In the genomic region with DNA sequence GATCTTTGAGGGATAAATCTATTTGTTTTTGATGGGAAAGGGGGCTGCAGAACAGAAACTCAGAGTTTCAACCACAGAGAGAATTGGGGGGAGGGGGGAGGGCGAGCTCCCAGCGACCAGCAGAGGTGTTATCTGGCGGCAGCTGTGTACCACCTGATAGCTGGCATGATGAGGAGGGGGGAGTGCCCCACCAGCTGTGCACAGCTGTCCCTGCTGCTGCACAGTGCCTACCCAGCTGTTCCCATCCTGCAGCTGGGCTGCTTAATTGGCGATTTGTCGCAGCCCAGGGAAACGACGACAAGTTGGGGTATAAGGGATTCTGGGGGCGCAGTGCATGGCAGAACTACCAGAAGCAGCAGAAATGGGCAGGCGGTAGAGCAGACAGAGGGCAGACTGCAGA, we compare ENCODE assay signal across 9 mouse cellular contexts. TPM values are rescaled to one million over a fixed set of nuclear protein-coding genes. Genes with fewer than 3 reads are reported as not detected.
DNase-seq lines count a peak whose midpoint lies in the region; ATAC-seq and TF ChIP-seq lines count a peak whose summit lies in the region.
"Had no signal": no experiment of that assay in that cellular context is flagged by ENCODE, and none has a peak within 500 bp of the region (broad histone marks: within the 10 kb centered on the region; RNA-seq: fewer than 3 reads in every experiment).

No protein-coding gene starts in this region.

- no peak for ATAC-seq in kidney, embryonic 15.5 days (replicated peaks; ENCODE audit: low FRiP score)
- ATAC-seq in embryonic facial prominence, embryonic 12.5 days (ENCODE audit: insufficient number of reproducible peaks, insufficient read depth, low FRiP score, low TSS enrichment) = no peak

- H3K9ac ChIP-seq in kidney, embryonic 15.5 days = no peak overlapping the region
- H3K9ac ChIP-seq in embryonic facial prominence, embryonic 12.5 days = peak overlapping the region; percentile 34; the same call in 1 of the 2 replicates

- 53% methylated on average over 9 of the region's 9 CpGs for WGBS in kidney, embryonic 15.5 days
- 41% methylated on average over 9 of the region's 9 CpGs for WGBS in embryonic facial prominence, embryonic 12.5 days
- WGBS in limb, embryonic 10.5 days = 48% methylated on average over 9 of the region's 9 CpGs

- peaks cover 11% of the 10 kb centered on the region; the same call in 1 of the 2 replicates for H3K27me3 ChIP-seq in kidney, embryonic 15.5 days
- 0 out of 2 replicates have a peak, but pooled peaks cover 6% of the 10 kb centered on the region for H3K27me3 ChIP-seq in embryonic facial prominence, embryonic 12.5 days
- H3K27me3 ChIP-seq in limb, embryonic 10.5 days (ENCODE audit: low read depth, poor library complexity, severe bottlenecking) = peaks cover 88% of the 10 kb centered on the region
- H3K27me3 ChIP-seq in myocyte (ENCODE audit: control insufficient read depth, insufficient read depth, insufficient read length) = no peaks in the 10 kb centered on the region

- no peak for DNase-seq in kidney, postnatal 14 days
- DNase-seq in limb, embryonic 10.5 days (ENCODE audit: low spot score) = no peak
- no peak for DNase-seq in left cerebral cortex, postnatal 10 days (ENCODE audit: extremely low spot score in 1 of 2, low spot score in 2 of 2)
- DNase-seq in cerebellum, adult 11 months = no peak
- no peak for DNase-seq in adrenal gland, adult 2 months
- DNase-seq: lung, postnatal 36 days had no signal

- H3K4me2 ChIP-seq in kidney, embryonic 15.5 days = no peak overlapping the region
- peak overlapping the region; percentile 19; the same call in 1 of the 2 replicates for H3K4me2 ChIP-seq in embryonic facial prominence, embryonic 12.5 days (replicated peaks)
- peak overlapping the region; percentile 96 for H3K4me2 ChIP-seq in myocyte (ENCODE audit: low read depth)

- intact Hi-C loops in left cerebral cortex, postnatal 10 days (cut with DNase I) = no loop called here

- 0 out of 2 replicates have a peak overlapping the region, but pooled peaks have one; percentile 87 for H3K27ac ChIP-seq in kidney, embryonic 15.5 days
- H3K27ac ChIP-seq in embryonic facial prominence, embryonic 12.5 days = peak overlapping the region; percentile 99
- H3K27ac ChIP-seq in limb, embryonic 10.5 days = peak overlapping the region; percentile 97

- H3K79me2 ChIP-seq in myocyte (ENCODE audit: control insufficient read depth, insufficient read depth) = peaks cover 12% of the 10 kb centered on the region

- no peak overlapping the region for H3K4me3 ChIP-seq in kidney, embryonic 15.5 days (replicated peaks)
- 0 out of 2 replicates have a peak overlapping the region, but pooled peaks have one; percentile 14 for H3K4me3 ChIP-seq in embryonic facial prominence, embryonic 12.5 days
- peak overlapping the region; percentile 42 for H3K4me3 ChIP-seq in limb, embryonic 10.5 days
- no peak overlapping the region for H3K4me3 ChIP-seq in myocyte

- TF ChIP-seq POLR2A in myocyte (IDR thresholded peaks at IDR 0.05; ENCODE audit: insufficient read length, low read depth) = no peak

- no peaks in the 10 kb centered on the region for H3K9me3 ChIP-seq in kidney, embryonic 15.5 days (replicated peaks)
- no peaks in the 10 kb centered on the region for H3K9me3 ChIP-seq in embryonic facial prominence, embryonic 12.5 days
- no peaks in the 10 kb centered on the region for H3K9me3 ChIP-seq in limb, embryonic 10.5 days (replicated peaks)

- H3K4me1 ChIP-seq in kidney, embryonic 15.5 days = peaks cover 73% of the 10 kb centered on the region
- peaks cover 59% of the 10 kb centered on the region for H3K4me1 ChIP-seq in embryonic facial prominence, embryonic 12.5 days
- peaks cover 79% of the 10 kb centered on the region for H3K4me1 ChIP-seq in limb, embryonic 10.5 days

- peaks cover 19% of the 10 kb centered on the region for H3K36me3 ChIP-seq in kidney, embryonic 15.5 days
- peaks cover 37% of the 10 kb centered on the region for H3K36me3 ChIP-seq in embryonic facial prominence, embryonic 12.5 days
- peaks cover 15% of the 10 kb centered on the region; the same call in 1 of the 2 replicates for H3K36me3 ChIP-seq in limb, embryonic 10.5 days
- peaks cover 34% of the 10 kb centered on the region for H3K36me3 ChIP-seq in myocyte (ENCODE audit: control insufficient read depth, insufficient read depth)

- no peak overlapping the region for H3ac ChIP-seq in myocyte (ENCODE audit: control insufficient read depth, insufficient read length)

TF ChIP-seq in myocyte, 11 proteins besides CTCF, POLR2A, EP300 and RAD21:
- TF ChIP-seq TCF12 (IDR thresholded peaks at IDR 0.05; ENCODE audit: insufficient read depth, poor library complexity, severe bottlenecking) (peak; percentile 18), MYOD1 (IDR thresholded peaks at IDR 0.05; ENCODE audit: control insufficient read depth in 1 of 3, insufficient read length in 2 of 3, low read depth in 2 of 3) (peak in 2 of 3 experiments; percentile 85 to 96), SRF (IDR thresholded peaks at IDR 0.05; ENCODE audit: control insufficient read depth, insufficient read length, low read depth) (no peak), POLR2AphosphoS2 (IDR thresholded peaks at IDR 0.05; ENCODE audit: insufficient read length, low read depth) (peak; percentile 33), MAX (IDR thresholded peaks at IDR 0.05; ENCODE audit: low read depth) (no peak), REST (IDR thresholded peaks at IDR 0.05; ENCODE audit: insufficient read depth, insufficient read length) (no peak), TCF3 (IDR thresholded peaks at IDR 0.05; ENCODE audit: insufficient read length, low read depth) (peak; percentile 84), E2F4 (IDR thresholded peaks at IDR 0.05; ENCODE audit: insufficient read depth) (no peak), CEBPB (IDR thresholded peaks at IDR 0.05; ENCODE audit: insufficient read depth, poor library complexity, severe bottlenecking) (no peak), MYOG (IDR thresholded peaks at IDR 0.05; ENCODE audit: control insufficient read depth in 1 of 3, insufficient read depth in 1 of 3, insufficient read length in 2 of 3, low read depth in 2 of 3) (peak in 2 of 3 experiments; percentile 63 to 77), USF1 (IDR thresholded peaks at IDR 0.05; ENCODE audit: low read depth) (no peak)

RNA-seq across cellular contexts. Expression of gene G430095P16Rik, which starts 1.9 kb away (rescaled TPM):
- 1.9 and 2.3 TPM in 2 replicates for polyA plus RNA-seq in kidney, embryonic 15.5 days (2015; fragmentation: Nextera tagmentation; extraction: Ambion mirVana)
- polyA plus RNA-seq in embryonic facial prominence, embryonic 12.5 days (2016; fragmentation: Nextera tagmentation; extraction: Ambion mirVana) = 7.1 and 7.4 TPM in 2 replicates
- polyA plus RNA-seq in limb, embryonic 10.5 days (2016; fragmentation: Nextera tagmentation; extraction: Ambion mirVana) = 3.7 and 8.1 TPM in 2 replicates
- polyA plus RNA-seq in myocyte (2012; fragmentation: generic; extraction: Trizol) = 9.4 TPM
- total RNA-seq in left cerebral cortex, postnatal 10 days (2021) = under 1 TPM in 1 of 2 experiments, not detected in 1; 0.51 TPM
- total RNA-seq in adrenal gland, adult 2 months (2021) = under 1 TPM in 1 of 2 experiments, not detected in 1; 0.59 TPM
- polyA plus RNA-seq in adrenal gland, adult 2 months (2012; rRNA removed) = 0.26 and 0.76 TPM in 2 replicates

RNA-seq across cellular contexts. Expression of gene Lyl1, which starts 23.4 kb away (rescaled TPM):
- 7.6 and 7.8 TPM in 2 replicates for polyA plus RNA-seq in kidney, embryonic 15.5 days (2015; fragmentation: Nextera tagmentation; extraction: Ambion mirVana)
- 4.9 and 5.0 TPM in 2 replicates for polyA plus RNA-seq in embryonic facial prominence, embryonic 12.5 days (2016; fragmentation: Nextera tagmentation; extraction: Ambion mirVana)
- 4.6 and 4.7 TPM in 2 replicates for polyA plus RNA-seq in limb, embryonic 10.5 days (2016; fragmentation: Nextera tagmentation; extraction: Ambion mirVana)
- not detected for polyA plus RNA-seq in myocyte (2012; fragmentation: generic; extraction: Trizol)
- 1 to 10 TPM; 4.3 to 4.5 TPM for total RNA-seq in left cerebral cortex, postnatal 10 days (2021)
- 1 to 10 TPM; 2.7 to 4.4 TPM for total RNA-seq in adrenal gland, adult 2 months (2021)
- 8.2 and 10.9 TPM in 2 replicates for polyA plus RNA-seq in adrenal gland, adult 2 months (2012; rRNA removed)

RNA-seq across cellular contexts. Expression of gene Nacc1, which starts 37.0 kb away (rescaled TPM):
- 23.9 and 25.6 TPM in 2 replicates for polyA plus RNA-seq in kidney, embryonic 15.5 days (2015; fragmentation: Nextera tagmentation; extraction: Ambion mirVana)
- 19.4 and 20.8 TPM in 2 replicates for polyA plus RNA-seq in embryonic facial prominence, embryonic 12.5 days (2016; fragmentation: Nextera tagmentation; extraction: Ambion mirVana)
- polyA plus RNA-seq in limb, embryonic 10.5 days (2016; fragmentation: Nextera tagmentation; extraction: Ambion mirVana) = 31.7 and 32.0 TPM in 2 replicates
- polyA plus RNA-seq in myocyte (2012; fragmentation: generic; extraction: Trizol) = 56.1 TPM
- 10 to 100 TPM; 77.0 to 77.9 TPM for total RNA-seq in left cerebral cortex, postnatal 10 days (2021)
- total RNA-seq in adrenal gland, adult 2 months (2021) = 10 to 100 TPM; 78.4 to 80.7 TPM
- polyA plus RNA-seq in adrenal gland, adult 2 months (2012; rRNA removed) = 98.7 and 120 TPM in 2 replicates

RNA-seq across cellular contexts. Expression of gene Trmt1, which starts 38.6 kb away (rescaled TPM):
- 68.7 and 73.8 TPM in 2 replicates for polyA plus RNA-seq in kidney, embryonic 15.5 days (2015; fragmentation: Nextera tagmentation; extraction: Ambion mirVana)
- polyA plus RNA-seq in embryonic facial prominence, embryonic 12.5 days (2016; fragmentation: Nextera tagmentation; extraction: Ambion mirVana) = 71.2 and 73.6 TPM in 2 replicates
- 71.7 and 79.3 TPM in 2 replicates for polyA plus RNA-seq in limb, embryonic 10.5 days (2016; fragmentation: Nextera tagmentation; extraction: Ambion mirVana)
- 94.4 TPM for polyA plus RNA-seq in myocyte (2012; fragmentation: generic; extraction: Trizol)
- total RNA-seq in left cerebral cortex, postnatal 10 days (2021) = 100 to 1,000 TPM; 103 to 106 TPM
- total RNA-seq in adrenal gland, adult 2 months (2021) = 10 to 100 TPM; 57.0 to 68.5 TPM
- 150 and 160 TPM in 2 replicates for polyA plus RNA-seq in adrenal gland, adult 2 months (2012; rRNA removed)

Comparison
In these comparisons a context has a peak if more than half of its experiments do, and no peak if none do; other contexts are left out.
1. H3K4me3 ChIP-seq: peak in embryonic facial prominence, embryonic 12.5 days (single experiment) and limb, embryonic 10.5 days (single experiment); none in kidney, embryonic 15.5 days (single experiment) and myocyte (single experiment).
2. Peak in every context shown above with its lines, with median percentiles within 50 percentile points of each other: H3K27ac ChIP-seq.